Mouse (Mus musculus) lung, embryonic 14.5 days (tissue): Measurements from ENCODE around the gene Nme7. TPM values are rescaled to one million over a fixed set of nuclear protein-coding genes. Genes with fewer than 3 reads are reported as not detected.

Experiments
- ATAC-seq: fragments of 200-750 bp; cut with Nextera tagmentation; 2 replicates; pipeline ENCODE4 v1.8.0; 2017; ENCODE audit warnings: mild to moderate bottlenecking, moderate TSS enrichment, moderate library complexity; ENCODE audit not compliant: insufficient read depth
- DNase-seq: peaks from one replicate; pipeline ENCODE4 v3.0.0-alpha.2; 2015
- H3K27ac ChIP-seq: fragments of 300-500 bp; sonication (generic); 2 replicates; pipeline ENCODE4 v1.5.1; 2014; ENCODE audit warnings: low read depth, mild to moderate bottlenecking, moderate library complexity
- H3K27me3 ChIP-seq: fragments of 300-500 bp; sonication (generic); 2 replicates; pipeline ENCODE4 v1.6.1; 2014; ENCODE audit warnings: low read length, control low read depth; ENCODE audit not compliant: insufficient read depth
- H3K36me3 ChIP-seq: fragments of 300-500 bp; sonication (generic); 2 replicates; pipeline ENCODE4 v1.6.1; 2014; ENCODE audit warnings: control low read depth; ENCODE audit not compliant: insufficient read depth
- H3K4me1 ChIP-seq: fragments of 300-500 bp; sonication (generic); 2 replicates; pipeline ENCODE4 v1.6.1; 2014; ENCODE audit warnings: antibody characterized with exemption, control low read depth; ENCODE audit not compliant: insufficient read depth
- H3K4me2 ChIP-seq: fragments of 300-500 bp; sonication (generic); 2 replicates; pipeline ENCODE4 v1.6.1; 2014; ENCODE audit warnings: mild to moderate bottlenecking
- H3K4me3 ChIP-seq: fragments of 300-500 bp; sonication (generic); 2 replicates; pipeline ENCODE4 v1.5.1; 2014; ENCODE audit warnings: low read depth, low read length
- H3K9ac ChIP-seq: fragments of 300-500 bp; sonication (generic); 2 replicates; pipeline ENCODE4 v1.6.1; 2014
- H3K9me3 ChIP-seq: fragments of 300-500 bp; sonication (generic); 2 replicates; pipeline ENCODE4 v1.6.1; 2016; ENCODE audit warnings: low read depth, low read length, control low read depth
- CTCF ChIP-seq: IDR thresholded peaks from 2 replicates; pipeline ENCODE4 v1.5.1; 2016; ENCODE audit warnings: antibody characterized with exemption, low read depth
- WGBS: fragments of 180-500 bp; shearing (Covaris S2); extraction: QIAGEN DNeasy Blood & Tissue Kit; methylation state at CpG from one replicate; pipeline ENCODE4 v1.1.7; 2014; 5-methylcytosine and 5-hydroxymethylcytosine counted together
- polyA plus RNA-seq: library from polyadenylated mRNA; unstranded; fragments of >200 nt; fragmentation: Nextera tagmentation; extraction: Ambion mirVana; gene quantifications from 2 replicates; pipeline ENCODE4 v1.2.1, GENCODE M21; 2014

The Nme7 gene
- polyA plus RNA-seq, 1 experiment from 2014 or later, result 32.6 TPM

DNA sequence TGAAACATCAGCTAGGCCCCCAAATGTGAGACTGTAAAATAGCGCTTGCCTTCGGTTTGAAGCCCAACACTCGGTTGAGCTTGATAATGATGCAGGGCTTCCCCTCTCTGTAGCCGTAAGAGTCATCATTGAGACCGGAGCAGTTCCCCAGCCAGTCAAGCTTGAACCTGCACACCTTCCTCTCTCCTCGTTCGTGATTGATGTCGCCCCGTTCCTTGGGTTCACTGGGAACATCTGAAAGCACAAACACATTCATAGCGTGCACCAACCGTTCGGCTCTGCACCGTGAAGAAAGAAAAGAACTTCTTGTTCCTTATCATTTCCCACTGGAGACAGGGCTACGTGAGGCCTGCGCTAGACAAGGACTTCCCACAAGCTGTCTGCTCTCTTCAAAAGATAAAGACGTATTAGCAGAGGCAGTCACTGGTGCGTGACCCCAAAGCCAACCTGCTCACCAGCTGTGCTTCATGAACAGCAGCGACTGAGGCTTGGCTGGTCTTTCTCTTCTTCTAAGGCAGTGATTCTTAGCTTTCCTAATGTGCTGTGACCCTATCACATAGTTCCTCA, 137.6 kb downstream of the Nme7 start:
- Histone ChIP-seq H3K27ac (no peak overlapping the region), H3K27me3 (no peaks in the 10 kb centered on the region), H3K9ac (no peak overlapping the region), H3K4me2 (no peak overlapping the region), H3K9me3 (no peaks in the 10 kb centered on the region), H3K4me1 (no peaks in the 10 kb centered on the region), H3K4me3 (no peak overlapping the region), H3K36me3 (peaks cover 28% of the 10 kb centered on the region; the same call in 1 of the 2 replicates)
- DNase-seq, result no peak
- no peak for ATAC-seq
- TF ChIP-seq CTCF, result no peak
- 59% methylated on average over 18 of the region's 18 CpGs for WGBS

- DNase-seq (no peak), ATAC-seq (no peak)
- H3K9ac ChIP-seq, result no peak overlapping the region
- no peaks in the 10 kb centered on the region for H3K27me3 ChIP-seq
- H3K36me3 ChIP-seq, result no peaks in the 10 kb centered on the region
- no peak overlapping the region for H3K27ac ChIP-seq
- no peak overlapping the region for H3K4me2 ChIP-seq
- no peak for TF ChIP-seq CTCF
- no peaks in the 10 kb centered on the region for H3K9me3 ChIP-seq
- WGBS, result 76% methylated on average over 5 of the region's 5 CpGs
- no peaks in the 10 kb centered on the region for H3K4me1 ChIP-seq
- H3K4me3 ChIP-seq, result no peak overlapping the region
Measured at GRCm38 (mm10) chr1:164445620-164446162, 141.8 kb downstream of the Nme7 start.

GRCm38 (mm10) chr1:164446535-164446934, 142.6 kb downstream of the Nme7 start:
- Histone ChIP-seq H3K4me3 (no peak overlapping the region), H3K4me2 (no peak overlapping the region), H3K36me3 (no peaks in the 10 kb centered on the region), H3K9me3 (no peaks in the 10 kb centered on the region), H3K27me3 (no peaks in the 10 kb centered on the region), H3K27ac (no peak overlapping the region), H3K4me1 (no peaks in the 10 kb centered on the region), H3K9ac (no peak overlapping the region)
- no peak for ATAC-seq
- no peak for DNase-seq
- 87% methylated on average over 10 of the region's 10 CpGs for WGBS
- no peak for TF ChIP-seq CTCF

DNA sequence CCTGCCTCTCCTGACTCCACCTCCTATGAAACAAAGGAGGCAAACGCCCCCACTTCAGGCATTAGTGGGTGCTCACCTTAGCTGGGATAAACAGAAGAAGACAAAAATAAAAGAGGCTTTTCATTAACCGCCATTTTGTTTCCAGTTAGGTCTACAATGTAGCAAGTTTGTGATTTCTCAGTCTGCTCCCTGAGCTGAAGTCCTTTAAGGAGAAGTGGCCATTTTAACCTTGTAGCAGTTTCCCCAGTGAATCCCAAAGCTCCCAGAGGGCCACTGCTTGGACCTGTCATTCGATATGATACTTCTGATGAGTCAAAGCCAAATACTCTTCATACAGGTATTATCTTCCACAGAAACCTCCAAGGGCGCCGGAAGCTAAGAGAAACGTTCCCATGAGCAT, 143.6 kb downstream of the Nme7 start:
- H3K36me3 ChIP-seq, result no peaks in the 10 kb centered on the region; the same call in 1 of the 2 replicates
- H3K4me2 ChIP-seq, result no peak overlapping the region
- no peak overlapping the region for H3K27ac ChIP-seq
- H3K9me3 ChIP-seq, result no peaks in the 10 kb centered on the region
- TF ChIP-seq CTCF, result no peak
- H3K4me1 ChIP-seq, result no peaks in the 10 kb centered on the region
- no peak for ATAC-seq
- no peak overlapping the region for H3K9ac ChIP-seq
- WGBS, result 80% methylated on average over 6 of the region's 6 CpGs
- no peaks in the 10 kb centered on the region for H3K27me3 ChIP-seq
- no peak for DNase-seq
- H3K4me3 ChIP-seq, result no peak overlapping the region

DNA sequence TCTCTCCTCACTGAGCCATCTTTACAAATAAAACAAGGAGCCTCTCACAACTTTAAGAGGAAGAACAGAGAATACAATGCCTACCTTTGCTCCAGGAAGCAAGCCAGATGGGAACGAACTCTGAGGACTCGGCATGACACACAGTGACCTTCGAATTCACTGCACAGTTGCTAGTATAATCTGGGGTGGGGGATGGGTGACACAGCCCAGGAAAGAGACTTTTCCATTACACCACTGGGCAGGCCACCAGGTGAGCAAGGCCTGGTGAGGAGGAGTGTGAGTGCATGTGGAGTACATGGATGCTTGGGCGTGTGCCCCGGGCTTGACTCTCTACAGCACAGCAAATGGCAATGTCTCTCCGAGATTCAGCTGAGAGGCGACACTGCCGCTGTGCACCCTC, 145.7 kb downstream of the Nme7 start:
- Histone ChIP-seq H3K9me3 (no peaks in the 10 kb centered on the region), H3K27ac (no peak overlapping the region), H3K27me3 (no peaks in the 10 kb centered on the region; the same call in none of the 2 replicates), H3K36me3 (no peaks in the 10 kb centered on the region; the same call in 1 of the 2 replicates), H3K4me3 (no peak overlapping the region), H3K4me2 (no peak overlapping the region), H3K9ac (no peak overlapping the region), H3K4me1 (no peaks in the 10 kb centered on the region)
- ATAC-seq (no peak), DNase-seq (no peak)
- WGBS, result 80% methylated on average over 8 of the region's 8 CpGs
- TF ChIP-seq CTCF, result no peak

DNA sequence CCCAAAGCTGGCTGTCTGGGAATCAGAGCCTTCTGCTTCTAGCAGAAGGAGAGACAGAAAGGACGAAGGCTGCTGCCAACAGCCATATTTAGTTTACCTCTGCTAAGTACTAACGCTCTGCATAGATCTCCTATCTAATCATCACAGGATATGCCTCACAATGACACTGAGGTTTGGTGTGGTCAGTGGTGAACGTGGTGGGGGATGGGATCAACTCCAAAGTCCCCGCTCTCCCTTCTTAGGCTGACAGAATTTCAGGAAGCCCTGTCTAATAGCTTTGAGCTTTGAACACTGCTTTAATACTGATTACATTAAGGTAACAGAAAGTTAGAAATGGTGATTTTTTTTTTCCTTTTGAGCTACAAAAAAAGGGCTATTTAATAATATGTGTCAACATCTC, 146.3 kb downstream of the Nme7 start:
- WGBS, result 68% methylated on average over 4 of the region's 4 CpGs
- no peak overlapping the region for H3K9ac ChIP-seq
- H3K4me3 ChIP-seq, result no peak overlapping the region
- H3K27me3 ChIP-seq, result peaks cover 5% of the 10 kb centered on the region
- no peak overlapping the region for H3K27ac ChIP-seq
- no peaks in the 10 kb centered on the region; the same call in 1 of the 2 replicates for H3K36me3 ChIP-seq
- no peak for TF ChIP-seq CTCF
- H3K9me3 ChIP-seq, result no peaks in the 10 kb centered on the region
- ATAC-seq (no peak), DNase-seq (no peak)
- H3K4me1 ChIP-seq, result no peaks in the 10 kb centered on the region
- H3K4me2 ChIP-seq, result no peak overlapping the region

DNA sequence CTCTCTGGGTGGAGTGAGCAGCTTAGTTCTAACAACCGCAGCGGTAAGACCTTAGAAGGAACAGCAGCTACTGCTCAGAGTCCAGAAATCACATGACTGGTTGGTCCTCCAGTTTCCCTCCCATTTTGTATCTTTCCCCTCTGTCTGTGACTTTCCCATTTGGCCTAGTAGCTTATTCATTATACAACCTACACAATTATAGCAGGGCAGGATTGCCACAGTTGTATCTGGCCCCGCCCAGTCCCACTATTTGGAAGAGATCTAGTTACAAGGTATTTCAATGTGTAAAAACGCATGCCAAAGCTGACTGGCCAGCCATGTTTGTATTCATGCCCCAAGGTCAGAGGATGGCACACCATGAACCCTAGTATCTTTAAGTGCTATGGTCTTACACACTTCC, 146.7 kb downstream of the Nme7 start:
- no peaks in the 10 kb centered on the region for H3K9me3 ChIP-seq
- H3K4me1 ChIP-seq, result no peaks in the 10 kb centered on the region
- WGBS, result 84% methylated on average over 4 of the region's 4 CpGs
- H3K27me3 ChIP-seq, result peaks cover 6% of the 10 kb centered on the region
- H3K36me3 ChIP-seq, result no peaks in the 10 kb centered on the region; the same call in 1 of the 2 replicates
- H3K9ac ChIP-seq, result no peak overlapping the region
- no peak overlapping the region for H3K27ac ChIP-seq
- no peak overlapping the region for H3K4me3 ChIP-seq
- H3K4me2 ChIP-seq, result no peak overlapping the region
- no peak for TF ChIP-seq CTCF
- DNase-seq (no peak), ATAC-seq (no peak)

DNA sequence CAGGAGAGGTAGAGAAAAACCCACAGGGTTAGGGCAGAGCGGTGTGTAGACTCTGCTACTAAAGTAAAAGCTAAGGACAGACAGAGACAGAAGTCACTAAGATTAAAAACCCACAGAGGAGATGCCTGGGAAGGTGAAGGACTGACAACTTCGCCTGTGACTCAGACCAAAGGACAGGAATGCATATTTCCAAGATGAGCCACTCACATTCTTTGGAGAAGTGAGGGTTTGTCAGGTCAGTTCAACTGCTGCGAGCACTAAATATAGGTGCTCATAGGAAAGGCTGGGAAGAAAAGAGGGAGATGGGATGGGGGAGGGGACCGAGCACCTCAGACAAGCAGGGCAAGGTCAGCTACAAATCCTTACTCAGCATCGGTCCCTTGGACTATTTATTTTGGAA, 147.4 kb downstream of the Nme7 start:
- Histone ChIP-seq H3K9ac (no peak overlapping the region), H3K27ac (no peak overlapping the region), H3K36me3 (no peaks in the 10 kb centered on the region; the same call in 1 of the 2 replicates), H3K4me3 (no peak overlapping the region), H3K27me3 (peaks cover 13% of the 10 kb centered on the region), H3K4me1 (no peaks in the 10 kb centered on the region), H3K4me2 (no peak overlapping the region), H3K9me3 (no peaks in the 10 kb centered on the region)
- TF ChIP-seq CTCF, result no peak
- DNase-seq (no peak), ATAC-seq (no peak)
- WGBS, result 80% methylated on average over 5 of the region's 5 CpGs
